Mouse (Mus musculus) thymus, postnatal 14 days (tissue): Measurements from ENCODE around the gene Knl1.
A peak's percentile ranks its signal among the peaks of the same experiment; 100 is the strongest.
"Not testable (repeated sequence)": the region's sequence is repeated elsewhere in the genome, so short reads cannot be mapped to it uniquely, and the experiment has no call there.

Experiments used
- DNase-seq: peaks from one replicate; pipeline ENCODE4 v3.0.0; 2021

Knl1 gene

DNA sequence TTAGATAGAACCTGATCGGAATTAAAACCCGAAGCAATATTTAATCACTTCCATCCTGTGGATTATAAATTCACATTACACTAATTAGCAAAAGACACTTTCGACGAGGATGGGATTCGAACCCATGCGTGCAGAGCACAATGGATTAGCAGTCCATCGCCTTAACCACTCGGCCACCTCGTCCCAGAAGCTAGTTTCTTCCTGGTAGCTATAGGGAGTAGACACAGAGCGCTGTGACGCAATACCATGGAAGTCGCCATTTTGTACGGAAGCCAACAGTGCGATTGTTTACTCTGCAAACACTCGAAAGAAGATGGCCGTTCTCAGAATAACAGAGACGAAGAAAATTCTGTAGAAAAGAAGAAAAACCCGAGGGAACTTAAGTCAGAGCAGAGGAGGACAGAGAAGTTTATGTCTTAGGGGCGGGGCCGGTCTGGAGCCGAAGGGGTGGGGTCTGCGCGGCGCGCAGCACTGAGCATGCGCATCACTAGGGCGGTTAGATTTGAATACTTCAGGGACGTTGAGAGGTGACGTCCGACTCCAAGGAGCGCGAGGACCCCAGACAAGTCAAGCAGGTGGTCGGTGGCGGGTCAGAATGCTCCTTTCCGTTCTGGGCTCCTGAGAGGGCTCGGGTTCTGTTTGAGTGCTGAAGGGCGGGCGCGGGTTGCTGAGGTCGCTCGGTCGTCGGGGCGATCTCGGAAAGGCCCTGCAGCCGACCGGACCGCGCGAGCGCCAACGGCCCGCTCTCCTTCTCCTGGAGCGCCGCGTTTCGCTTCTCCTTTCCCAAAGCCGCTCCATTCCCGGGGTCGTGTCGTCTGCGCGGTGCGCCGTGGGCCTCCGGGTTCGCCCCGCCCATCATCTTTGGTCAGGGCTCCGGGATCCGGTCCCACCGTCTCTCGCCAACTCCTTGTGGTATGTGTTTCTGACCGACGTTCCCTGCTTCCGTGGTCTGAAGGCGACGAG lies at the start of gene Knl1:
Gene Knl1 (plus strand): TSS at position 471 of the 963 bp plus-strand sequence.
- peak; percentile 96 for DNase-seq

DNA sequence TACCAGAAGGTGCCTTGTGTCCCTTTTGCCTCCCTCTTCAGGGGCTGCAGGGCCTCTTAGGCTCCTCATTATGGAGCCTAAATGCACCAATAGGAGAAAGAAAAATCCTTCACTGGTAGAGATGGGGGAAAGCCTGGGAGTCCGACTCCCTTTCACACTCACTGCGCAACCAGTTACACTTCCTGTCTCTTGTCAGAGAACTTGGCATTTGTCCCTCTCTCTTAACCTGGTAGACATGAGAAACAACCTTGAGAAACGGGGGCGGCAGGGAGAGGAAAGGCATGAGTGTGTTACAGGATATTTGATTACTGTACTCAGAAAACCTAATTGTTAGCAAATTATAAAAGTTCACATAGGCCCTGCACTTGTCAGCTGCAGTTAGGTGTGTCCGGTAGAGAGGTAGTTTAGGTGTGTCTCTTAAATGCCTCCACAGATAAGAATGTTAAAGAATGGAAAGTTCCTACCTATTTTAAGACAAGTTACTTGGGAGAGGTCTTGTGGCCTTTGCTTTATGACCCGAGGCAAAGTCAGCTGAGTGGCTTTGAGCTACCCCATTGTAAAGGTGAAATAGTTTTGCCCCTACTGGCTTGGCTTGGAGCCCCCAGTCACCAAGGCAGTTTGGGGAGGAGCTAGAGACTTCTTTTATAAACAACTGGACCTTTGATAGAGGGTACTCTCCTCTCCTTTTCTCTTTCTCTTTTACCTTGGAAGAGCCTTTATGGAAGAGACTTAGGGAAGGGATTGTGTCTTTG lies 48.6 kb upstream of the Knl1 start:
- DNase-seq, result no peak

- DNase-seq, result no peak
Measured at GRCm38 (mm10) chr2:118999025-118999639, 47.8 kb upstream of the Knl1 start.

GRCm38 (mm10) chr2:119006886-119007285 lies 40.0 kb upstream of the Knl1 start:
- no peak for DNase-seq

GRCm38 (mm10) chr2:119009376-119009775 lies 37.5 kb upstream of the Knl1 start:
- DNase-seq, result no peak

DNA sequence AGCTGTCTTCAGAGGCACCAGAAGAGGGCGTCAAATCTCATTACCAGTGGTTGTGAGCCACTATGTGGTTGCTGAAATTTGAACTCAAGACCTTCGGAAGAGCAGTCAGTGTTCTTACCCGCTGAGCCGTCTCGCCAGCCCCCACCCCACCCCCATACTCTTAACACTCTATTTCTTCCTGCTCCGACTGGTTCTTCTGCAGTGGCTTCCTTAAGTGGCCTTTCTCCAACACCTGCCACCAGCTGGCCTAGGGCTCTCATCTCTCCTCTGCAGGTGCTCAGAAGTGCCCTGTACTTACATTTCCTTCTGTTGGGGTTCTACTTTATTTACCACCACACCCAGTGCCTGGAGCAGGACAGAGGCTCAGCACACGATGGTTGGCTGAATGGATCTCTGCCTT lies 31.9 kb upstream of the Knl1 start:
- peak; percentile 26 for DNase-seq

- DNase-seq, result peak; percentile 13
Measured at GRCm38 (mm10) chr2:119015604-119016180, 31.2 kb upstream of the Knl1 start.

- DNase-seq, result not testable (repeated sequence)
Measured at GRCm38 (mm10) chr2:119016312-119016711, 30.6 kb upstream of the Knl1 start.

DNA sequence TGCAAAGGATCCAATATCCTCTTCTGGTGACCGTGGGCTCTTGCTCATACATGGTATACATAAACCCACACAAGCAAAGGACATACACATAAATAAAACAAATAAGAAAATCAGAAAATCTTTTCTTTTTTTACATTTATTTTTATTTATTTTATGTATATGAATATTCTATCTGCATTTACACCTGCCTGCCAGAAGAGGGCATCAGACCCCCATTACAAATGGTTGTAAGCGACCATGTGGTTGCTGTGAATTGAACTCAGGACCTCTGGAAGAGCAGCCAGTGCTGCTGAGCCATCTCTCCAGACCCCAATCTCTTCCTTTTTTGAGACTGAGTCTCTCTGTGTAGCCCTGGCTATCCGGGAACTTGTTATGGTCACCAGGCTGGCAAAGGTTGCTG lies 29.3 kb upstream of the Knl1 start:
- no peak for DNase-seq

DNA sequence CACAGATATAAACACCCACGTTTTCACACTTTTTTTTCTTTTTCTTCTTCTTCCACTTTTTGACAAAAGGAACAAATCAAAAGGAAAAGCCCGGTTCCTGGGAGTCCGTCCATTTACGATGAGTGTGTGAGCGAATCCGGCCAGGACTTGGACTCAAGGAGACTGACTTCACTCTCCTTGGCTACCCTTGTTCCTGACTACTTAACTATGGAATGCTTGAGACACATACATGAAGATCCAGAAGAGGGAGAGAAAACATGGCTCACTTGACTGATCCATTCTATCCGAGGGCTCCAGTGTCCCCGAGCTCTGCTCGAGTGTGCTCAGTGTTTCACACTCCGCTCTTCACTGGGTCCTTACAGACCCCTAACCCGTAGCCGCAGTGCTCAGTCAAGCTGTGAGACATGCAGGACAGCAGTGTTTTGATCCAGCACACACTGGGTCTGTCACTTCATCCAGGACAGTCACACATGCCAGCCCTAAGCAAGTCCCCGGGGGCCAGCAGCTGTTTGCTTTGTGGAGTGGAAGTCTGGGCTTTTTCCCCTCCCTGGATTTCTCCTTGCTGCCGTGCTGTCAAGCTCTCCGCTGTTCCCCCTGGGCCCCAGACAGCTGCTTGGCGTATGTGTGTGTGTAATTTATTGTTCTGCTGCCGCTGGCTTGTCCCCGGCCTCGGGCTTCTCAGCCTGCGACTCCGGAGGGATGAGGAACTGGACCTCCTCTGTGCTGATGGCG lies 28.4 kb upstream of the Knl1 start:
- no peak for DNase-seq

- peak; percentile 30 for DNase-seq
Measured at GRCm38 (mm10) chr2:119019131-119019530, 27.8 kb upstream of the Knl1 start.

DNA sequence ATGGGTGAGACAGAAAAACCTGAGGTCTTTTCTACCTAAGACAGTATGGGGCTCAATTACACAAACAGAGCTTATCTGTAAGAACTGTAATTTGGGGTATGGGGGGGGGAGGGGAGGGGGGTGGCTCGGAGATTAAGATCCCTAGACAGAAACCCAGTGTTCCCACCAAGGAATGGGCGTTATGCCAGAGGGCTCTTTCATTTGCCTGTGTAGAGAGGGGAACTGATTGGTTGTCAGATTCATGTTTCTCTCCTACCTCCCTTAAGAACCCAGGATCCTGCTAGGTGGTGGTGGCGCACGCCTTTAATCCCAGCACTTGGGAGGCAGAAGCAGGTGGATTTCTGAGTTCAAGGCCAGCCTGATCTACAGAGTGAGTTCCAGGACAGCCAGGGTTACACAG lies 27.4 kb upstream of the Knl1 start:
- DNase-seq, result no peak

DNA sequence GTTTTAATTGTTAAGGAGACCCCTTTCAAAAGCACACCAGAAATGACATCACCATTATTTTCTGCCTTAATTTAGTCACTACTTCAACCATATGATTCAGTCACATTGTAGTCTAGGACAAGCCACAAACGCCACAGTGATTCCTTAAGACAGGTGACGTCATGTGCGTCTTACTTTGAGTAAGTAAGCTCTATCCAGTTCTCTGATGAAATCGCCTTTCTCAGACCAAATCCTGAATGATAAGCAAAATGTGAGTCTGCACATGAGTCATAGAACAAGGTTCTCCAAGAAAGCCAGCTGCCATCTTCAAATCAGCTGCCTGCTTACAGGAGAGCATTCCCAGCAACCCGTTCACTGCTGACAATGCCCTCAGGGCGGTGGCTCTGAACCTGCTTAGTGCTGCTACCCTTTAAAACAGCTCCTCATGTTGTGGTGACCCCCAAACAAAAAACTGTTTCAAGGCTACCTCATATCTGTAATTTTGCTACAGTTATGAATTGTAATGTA lies 23.7 kb upstream of the Knl1 start:
- no peak for DNase-seq

DNA sequence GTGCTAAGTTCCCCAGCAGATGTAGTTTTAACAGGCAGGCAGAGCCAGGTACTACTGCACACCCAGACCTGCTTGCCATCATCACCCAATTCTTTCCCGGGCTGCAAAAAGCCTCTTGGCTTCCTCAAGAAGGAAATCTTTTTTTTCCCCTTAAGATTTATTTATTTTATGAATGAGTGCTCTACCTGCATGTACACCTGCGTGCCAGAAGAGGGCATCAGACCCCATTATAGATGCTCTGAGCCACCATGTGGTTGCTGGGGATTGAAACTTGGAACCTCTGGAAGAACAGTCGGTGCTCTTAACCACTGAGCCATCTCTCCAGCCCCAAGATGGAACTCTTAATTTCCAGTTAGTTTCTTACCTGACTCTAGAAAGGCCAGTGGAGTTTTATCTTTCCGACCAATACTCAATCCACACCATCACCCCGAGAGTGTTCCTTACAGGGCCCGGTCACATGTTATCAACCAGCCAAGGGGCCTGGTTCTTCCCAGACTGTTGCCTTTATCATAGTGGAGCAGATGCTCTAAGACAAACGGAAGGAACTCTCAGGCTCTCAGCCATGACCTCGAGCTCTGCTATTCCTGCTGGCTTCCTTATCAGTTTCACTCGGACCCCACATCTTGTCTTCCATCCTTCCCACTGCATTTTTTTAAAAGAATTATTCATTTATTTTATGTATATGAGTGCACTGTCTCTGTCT lies 22.2 kb upstream of the Knl1 start:
- no peak for DNase-seq

DNA sequence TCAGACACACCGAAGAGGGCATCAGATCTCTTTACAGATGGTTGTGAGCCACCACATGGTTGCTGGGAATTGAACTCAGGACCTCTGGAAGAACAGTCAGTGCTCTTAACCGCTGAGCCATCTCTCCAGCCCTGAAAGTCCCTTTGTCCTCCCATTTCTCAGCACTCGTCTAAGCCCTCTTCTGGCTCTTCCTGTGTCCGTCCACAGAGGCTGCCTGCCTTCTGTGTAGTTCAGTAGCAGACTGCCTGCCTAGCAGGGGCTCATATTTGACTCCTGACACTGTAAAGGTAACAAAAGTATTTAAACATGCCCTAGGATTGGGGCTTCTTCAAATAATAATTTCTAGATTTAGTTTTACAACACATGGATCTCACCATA lies 21.7 kb upstream of the Knl1 start:
- no peak for DNase-seq

DNA sequence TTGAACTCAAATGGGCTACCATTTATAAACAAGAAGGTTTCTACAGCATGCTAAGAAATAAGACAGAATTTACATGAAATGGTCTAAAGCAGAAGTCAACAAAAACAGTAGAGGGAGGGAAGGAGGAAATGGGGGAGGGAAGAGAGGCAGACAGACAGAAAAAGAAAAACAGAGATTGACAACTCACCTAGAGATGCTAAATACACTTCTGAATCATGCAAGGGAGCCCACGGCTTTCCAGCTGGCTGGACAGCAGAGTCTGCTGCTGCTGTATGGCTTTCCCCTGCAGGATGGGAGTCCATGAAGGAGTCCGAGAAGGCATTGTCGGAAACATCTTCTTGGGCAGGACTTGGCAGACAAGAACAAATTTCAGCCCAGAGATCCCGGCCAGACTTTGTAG lies 20.0 kb upstream of the Knl1 start:
- no peak for DNase-seq

GRCm38 (mm10) chr2:119028941-119029551 lies 17.9 kb upstream of the Knl1 start, which contains the start of gene Ccdc32:
Gene Ccdc32, minus strand, starts transcription at chr2:119029393.
- peak; percentile 93 for DNase-seq

DNA sequence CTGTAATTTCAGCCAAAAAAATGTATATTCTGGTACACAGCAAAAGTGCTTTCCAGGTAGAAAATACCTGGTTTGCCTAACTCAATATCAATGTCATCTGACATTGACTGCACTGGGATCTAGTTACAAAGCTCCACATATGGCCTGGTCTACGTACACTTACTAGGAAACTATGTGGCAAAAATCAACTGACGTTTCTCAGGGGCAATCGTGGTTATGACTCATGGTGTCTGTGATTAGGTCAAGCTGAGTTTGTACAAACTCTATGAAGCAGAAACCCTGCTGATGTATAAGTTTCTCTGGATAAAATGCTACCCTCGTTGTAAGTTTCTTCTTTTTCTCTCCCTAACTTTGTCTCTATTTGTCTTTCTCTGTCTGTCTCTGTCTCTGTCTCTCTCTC lies 14.7 kb upstream of the Knl1 start:
- no peak for DNase-seq

- DNase-seq, result peak; percentile 93
Measured at GRCm38 (mm10) chr2:119034656-119035396, 12.1 kb upstream of the Knl1 start, which contains the start of gene Rpusd2. Gene Rpusd2, plus strand, starts transcription at chr2:119034790.

DNA sequence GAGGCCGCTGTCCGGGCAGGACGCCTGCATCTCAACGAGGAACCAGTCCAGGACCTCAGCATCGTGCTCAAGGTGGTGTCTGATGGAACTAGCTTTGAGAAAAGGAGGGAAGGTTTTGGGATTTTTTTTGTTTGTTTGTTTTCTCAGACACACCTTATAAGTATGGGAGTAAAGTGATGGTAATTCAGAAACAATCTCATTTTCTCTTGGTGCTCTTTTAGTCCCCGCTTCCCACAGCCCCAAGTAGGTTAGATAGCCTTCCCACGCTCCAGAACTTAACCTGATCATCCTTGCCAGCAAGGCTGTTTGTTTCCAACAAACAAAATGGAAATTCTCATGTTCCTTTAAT lies 11.5 kb upstream of the Knl1 start:
- DNase-seq, result no peak
